Mouse (Mus musculus) cerebellum, adult 2 months (tissue): ENCODE measurements around the gene Aldh1a3. TPM values are rescaled to one million over a fixed set of nuclear protein-coding genes. Genes with fewer than 3 reads are reported as not detected.

Experiments used
- DNase-seq, 2 experiments: peaks; one replicate each; pipeline ENCODE4 v3.0.0; 2021
- H3K27ac ChIP-seq: fragments of 200-500 bp; 2 replicates; pipeline ENCODE4 v1.5.1; 2012; ENCODE audit warnings: low read length, control low read depth, inconsistent platforms; ENCODE audit not compliant: insufficient read depth
- H3K27me3 ChIP-seq: fragments of 200-500 bp; 2 replicates; pipeline ENCODE4 v1.6.1; 2012; ENCODE audit warnings: inconsistent platforms, mild to moderate bottlenecking, low read length, moderate library complexity; ENCODE audit not compliant: control insufficient read depth, insufficient read depth
- H3K4me1 ChIP-seq: fragments of 200-500 bp; 2 replicates; pipeline ENCODE4 v1.6.1; 2011; ENCODE audit warnings: low read length; ENCODE audit not compliant: control insufficient read depth, insufficient read depth
- H3K4me3 ChIP-seq: fragments of 200-500 bp; replicated peaks from 2 replicates; pipeline ENCODE3; 2011; ENCODE audit warnings: mild to moderate bottlenecking, low read depth, low read length, control low read depth; ENCODE audit not compliant: insufficient read depth
- CTCF ChIP-seq: fragments of 200-500 bp; IDR thresholded peaks from 2 replicates; pipeline ENCODE4 v1.5.1; 2011; ENCODE audit warnings: low read depth, mild to moderate bottlenecking, control low read depth, low read length, moderate library complexity, borderline replicate concordance; ENCODE audit not compliant: insufficient read depth
- POLR2A ChIP-seq: fragments of 200-500 bp; IDR thresholded peaks from 2 replicates; pipeline ENCODE4 v1.6.1; 2011; ENCODE audit warnings: low read length, control low read depth, borderline replicate concordance; ENCODE audit not compliant: insufficient read depth
- WGBS: fragments of 180-500 bp; shearing (Covaris S2); methylation state at CpG from one replicate; pipeline ENCODE4 v1.1.7; 2018; 5-methylcytosine and 5-hydroxymethylcytosine counted together
- polyA plus RNA-seq: library from polyadenylated mRNA; depleted of rRNA; stranded (reverse); fragments of >200 nt; gene quantifications from 2 replicates; pipeline ENCODE4 v1.2.3, GENCODE M21; 2012; rRNA removed

The Aldh1a3 gene
- 1.2 and 1.3 TPM in 2 replicates for polyA plus RNA-seq

- under 1% methylated on average over 56 of the region's 56 CpGs for WGBS
- no peak for TF ChIP-seq POLR2A
- no peak for TF ChIP-seq CTCF
- H3K4me1 ChIP-seq, result no peaks in the 10 kb centered on the region
- H3K4me3 ChIP-seq, result no peak within 1 kb of the TSS
- no peak within 1 kb of the TSS for H3K27ac ChIP-seq
- DNase-seq, result no peak
- H3K27me3 ChIP-seq, result peaks cover 2% of the 10 kb centered on the region; the same call in 1 of the 2 replicates
Measured at GRCm38 (mm10) chr7:66427437-66428161, at the start of gene Aldh1a3. Gene Aldh1a3, minus strand, starts transcription at chr7:66427517.

GRCm38 (mm10) chr7:66476289-66476688, 49.0 kb upstream of the Aldh1a3 start:
- no peak overlapping the region for H3K27ac ChIP-seq
- DNase-seq, result no peak
- H3K27me3 ChIP-seq, result no peaks in the 10 kb centered on the region
- WGBS, result 67% methylated on average over 8 of the region's 8 CpGs
- H3K4me1 ChIP-seq, result no peaks in the 10 kb centered on the region
- no peak overlapping the region for H3K4me3 ChIP-seq
- TF ChIP-seq POLR2A (no peak), CTCF (no peak)

- no peaks in the 10 kb centered on the region for H3K4me1 ChIP-seq
- no peak overlapping the region for H3K27ac ChIP-seq
- H3K27me3 ChIP-seq, result no peaks in the 10 kb centered on the region
- H3K4me3 ChIP-seq, result no peak overlapping the region
- 44% methylated on average over 12 of the region's 12 CpGs for whole genome bisulfite sequencing
- TF ChIP-seq CTCF, result no peak
- TF ChIP-seq POLR2A, result no peak
- DNase-seq, result no peak
Measured at GRCm38 (mm10) chr7:66471641-66472216, 44.4 kb upstream of the Aldh1a3 start.

DNA sequence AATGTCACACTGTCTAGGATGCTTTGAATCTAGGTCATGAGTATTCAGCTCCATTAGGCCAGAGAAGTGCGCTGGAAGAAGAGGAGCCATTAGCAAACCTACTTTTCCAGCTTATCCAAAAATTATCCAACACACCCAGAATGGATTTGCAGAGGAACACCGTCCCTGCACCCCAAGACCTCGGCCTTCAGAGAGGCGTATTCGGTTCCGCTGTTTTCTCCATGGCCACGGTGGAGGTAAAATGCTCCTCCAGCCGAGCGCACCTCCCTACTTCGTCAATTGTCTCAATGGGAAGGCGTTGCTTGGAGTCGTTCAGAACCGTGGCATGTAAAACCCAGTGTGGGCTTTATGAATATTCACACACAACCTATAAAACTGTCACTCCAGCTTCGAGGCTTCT, 39.3 kb upstream of the Aldh1a3 start:
- 68% methylated on average over 14 of the region's 14 CpGs for WGBS
- no peaks in the 10 kb centered on the region for H3K4me1 ChIP-seq
- no peak for DNase-seq
- TF ChIP-seq CTCF, result no peak
- TF ChIP-seq POLR2A, result no peak
- no peaks in the 10 kb centered on the region for H3K27me3 ChIP-seq
- H3K27ac ChIP-seq, result no peak overlapping the region
- H3K4me3 ChIP-seq, result no peak overlapping the region

GRCm38 (mm10) chr7:66465241-66465640, 37.9 kb upstream of the Aldh1a3 start:
- DNase-seq, result no peak
- TF ChIP-seq CTCF (no peak), POLR2A (no peak)
- H3K27me3 ChIP-seq, result no peaks in the 10 kb centered on the region
- H3K4me1 ChIP-seq, result no peaks in the 10 kb centered on the region
- 31% methylated on average over 5 of the region's 5 CpGs for whole genome bisulfite sequencing
- no peak overlapping the region for H3K27ac ChIP-seq
- no peak overlapping the region for H3K4me3 ChIP-seq

DNA sequence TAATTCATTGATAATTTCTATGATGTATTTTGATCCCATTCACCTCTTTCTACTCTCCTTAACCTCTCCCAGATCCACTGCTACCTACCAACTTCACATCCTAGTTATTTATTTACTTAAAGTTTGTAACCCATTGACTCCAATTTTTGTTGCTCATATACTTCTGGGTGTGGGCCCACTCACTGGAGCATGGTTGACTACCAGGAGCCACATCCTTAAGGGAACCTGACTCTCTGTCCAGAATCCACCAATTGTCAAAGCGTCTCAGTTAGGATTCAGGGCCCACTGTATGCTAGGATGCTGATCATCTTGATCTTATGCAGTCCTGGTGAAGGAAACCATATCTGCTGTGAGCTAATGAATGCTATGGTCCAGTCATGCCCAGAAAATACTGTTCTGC, 35.8 kb upstream of the Aldh1a3 start:
- Histone ChIP-seq H3K4me1 (no peaks in the 10 kb centered on the region), H3K4me3 (no peak overlapping the region), H3K27ac (no peak overlapping the region), H3K27me3 (no peaks in the 10 kb centered on the region)
- no peak for DNase-seq
- no peak for TF ChIP-seq CTCF
- TF ChIP-seq POLR2A, result no peak
- WGBS, result 93% methylated on average over 1 of the region's 1 CpGs

- no peak for TF ChIP-seq CTCF
- TF ChIP-seq POLR2A, result no peak
- Histone ChIP-seq H3K4me3 (no peak overlapping the region), H3K27ac (no peak overlapping the region), H3K4me1 (no peaks in the 10 kb centered on the region), H3K27me3 (no peaks in the 10 kb centered on the region; the same call in 1 of the 2 replicates)
- DNase-seq, result no peak
- 62% methylated on average over 12 of the region's 12 CpGs for WGBS
Measured at GRCm38 (mm10) chr7:66451622-66452295, 24.4 kb upstream of the Aldh1a3 start.
